Mouse (Mus musculus): Measurements from ENCODE around the gene Spata13. TPM values are rescaled to one million over a fixed set of nuclear protein-coding genes. Genes with fewer than 3 reads are reported as not detected.

Spata13 gene
- polyA plus RNA-seq, 1 experiment from 2014 or later, result 14.0 TPM

DNA sequence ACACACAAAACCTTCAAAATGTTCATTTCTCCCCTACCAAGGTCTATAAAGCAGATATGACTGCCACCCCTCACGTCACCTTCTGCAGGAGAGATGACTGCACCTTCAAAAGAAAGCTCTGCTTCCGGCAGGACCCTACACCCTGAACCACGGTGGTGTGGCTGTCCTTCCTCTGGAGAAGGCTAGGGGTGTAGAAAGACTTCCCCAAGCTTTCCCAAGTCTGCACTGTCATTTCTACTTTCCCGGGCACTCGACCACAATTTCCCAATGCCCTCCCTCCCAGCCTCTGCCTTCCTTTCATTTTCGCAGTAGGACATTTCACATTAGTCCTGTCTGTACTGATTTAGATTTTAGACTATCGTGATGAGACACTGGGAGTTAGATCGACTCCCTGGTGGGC is 149.4 kb downstream of the Spata13 start:
- Histone ChIP-seq H3K36me3 (replicated peaks; ENCODE audit: insufficient read depth, low read length) (peaks cover 5% of the 10 kb centered on the region; the same call in 1 of the 2 replicates), H3K4me1 (ENCODE audit: insufficient read depth) (peaks cover 4% of the 10 kb centered on the region; the same call in 1 of the 2 replicates), H3K4me3 (ENCODE audit: low read depth, low read length) (0 out of 2 replicates have a peak overlapping the region, but pooled peaks have one; percentile 3), H3K27ac (ENCODE audit: low read depth) (peak overlapping the region; percentile 11; the same call in 1 of the 2 replicates), H3K9ac (replicated peaks) (0 out of 2 replicates have a peak overlapping the region, but pooled peaks have one; percentile 34), H3K9me3 (ENCODE audit: low read length) (no peaks in the 10 kb centered on the region), H3K4me2 (ENCODE audit: low read depth, low read length) (peak overlapping the region; percentile 45), H3K27me3 (ENCODE audit: insufficient read depth, low read length) (no peaks in the 10 kb centered on the region)
- 35% methylated on average over 8 of the region's 8 CpGs for WGBS (ENCODE audit: insufficient replicate concordance)
- DNase-seq, result no peak
- ATAC-seq, result no peak
- no peak for TF ChIP-seq EP300 (IDR thresholded peaks at IDR 0.05; ENCODE audit: low read depth)
- TF ChIP-seq CTCF (IDR thresholded peaks at IDR 0.05; ENCODE audit: low read depth), result no peak

DNA sequence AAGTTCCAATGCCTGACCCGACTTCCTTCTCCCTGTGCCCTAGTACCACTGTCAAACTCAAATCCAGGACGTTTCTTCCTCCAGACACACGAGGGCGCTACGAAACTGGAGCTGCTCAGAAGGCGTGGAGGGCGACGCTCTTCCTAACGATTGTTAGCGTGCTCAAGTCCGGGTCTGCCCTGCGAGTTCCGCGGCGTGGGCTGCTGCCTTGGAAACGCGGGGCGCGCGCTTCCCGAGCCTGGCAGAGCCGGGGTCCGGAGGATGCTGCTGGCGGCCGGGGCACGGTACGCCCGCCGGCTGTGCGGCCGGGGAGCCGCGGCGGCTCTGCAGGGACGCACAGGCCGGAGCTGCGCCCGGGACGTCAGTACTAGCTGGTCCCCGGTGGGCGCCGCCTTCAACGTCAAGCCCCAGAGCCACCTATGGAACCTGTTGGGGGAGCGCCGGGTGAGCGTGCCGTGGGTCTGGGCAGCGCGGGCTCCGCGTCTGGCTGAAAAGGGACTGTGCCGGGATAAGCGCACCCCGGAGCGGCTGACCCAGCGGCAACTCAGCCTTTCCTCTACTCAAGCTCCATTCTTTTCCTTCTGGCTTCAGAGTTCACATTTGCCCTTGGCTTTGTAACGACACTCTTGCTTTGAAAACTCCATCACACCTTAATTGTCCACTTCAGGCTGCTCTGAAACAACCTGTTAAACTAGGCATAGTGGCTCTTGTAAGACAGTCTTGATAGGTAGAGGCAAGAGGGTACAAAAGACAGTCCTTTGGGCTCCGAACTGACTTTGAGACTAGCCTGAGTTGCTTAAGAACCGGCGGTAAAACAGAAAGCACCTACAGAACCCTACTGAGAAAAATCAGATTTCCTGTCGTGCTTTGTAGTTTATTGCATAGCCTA is 150.9 kb downstream of the Spata13 start, which contains the start of gene Mipep:
TSS of gene Mipep (plus strand) at position 147 of the 889 bp plus-strand sequence.
- Histone ChIP-seq H3K9ac (replicated peaks) (peak within 1 kb of the TSS; percentile 62), H3K9me3 (ENCODE audit: low read length) (no peaks in the 10 kb centered on the region), H3K36me3 (replicated peaks; ENCODE audit: insufficient read depth, low read length) (peaks cover 7% of the 10 kb centered on the region), H3K4me3 (ENCODE audit: low read depth, low read length) (peak within 1 kb of the TSS; percentile 91), H3K27me3 (ENCODE audit: insufficient read depth, low read length) (no peaks in the 10 kb centered on the region), H3K4me2 (ENCODE audit: low read depth, low read length) (peak within 1 kb of the TSS; percentile 82), H3K27ac (ENCODE audit: low read depth) (peak within 1 kb of the TSS; percentile 55), H3K4me1 (ENCODE audit: insufficient read depth) (peaks cover 4% of the 10 kb centered on the region; the same call in 1 of the 2 replicates)
- DNase-seq (peak; percentile 87), ATAC-seq (peak; percentile 89)
- TF ChIP-seq CTCF (IDR thresholded peaks at IDR 0.05; ENCODE audit: low read depth) (peak; percentile 94), EP300 (IDR thresholded peaks at IDR 0.05; ENCODE audit: low read depth) (no peak)
- WGBS (ENCODE audit: insufficient replicate concordance), result 1% methylated on average over 60 of the region's 61 CpGs

DNA sequence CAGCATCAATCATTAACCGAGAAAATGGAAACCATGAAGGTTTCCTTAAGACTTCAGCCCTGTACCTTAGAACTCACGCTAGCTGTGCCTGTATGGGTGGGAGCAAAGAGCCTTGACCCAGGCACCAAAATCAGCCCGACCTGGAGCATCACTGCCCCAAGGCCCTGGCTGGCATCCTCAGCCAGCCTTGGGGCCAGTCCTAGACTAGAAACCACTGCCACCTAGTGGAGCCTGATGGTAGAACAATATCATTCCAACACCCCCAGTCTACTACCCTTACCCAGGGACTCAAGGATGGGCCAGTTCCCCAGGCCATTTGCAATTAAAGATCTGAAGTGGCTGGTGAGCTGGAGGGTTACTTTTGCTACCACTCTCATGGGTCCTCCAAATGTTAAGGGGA is 156.3 kb downstream of the Spata13 start:
- peaks cover 3% of the 10 kb centered on the region; the same call in 1 of the 2 replicates for H3K4me1 ChIP-seq (ENCODE audit: insufficient read depth)
- H3K9me3 ChIP-seq (ENCODE audit: low read length), result no peaks in the 10 kb centered on the region
- no peak overlapping the region for H3K9ac ChIP-seq (replicated peaks)
- H3K27ac ChIP-seq (ENCODE audit: low read depth), result no peak overlapping the region
- H3K36me3 ChIP-seq (replicated peaks; ENCODE audit: insufficient read depth, low read length), result peaks cover 20% of the 10 kb centered on the region
- ATAC-seq (peak; percentile 45; the same call in 1 of the 2 replicates), DNase-seq (peak; percentile 61)
- H3K4me2 ChIP-seq (ENCODE audit: low read depth, low read length), result no peak overlapping the region
- H3K27me3 ChIP-seq (ENCODE audit: insufficient read depth, low read length), result no peaks in the 10 kb centered on the region
- no peak overlapping the region for H3K4me3 ChIP-seq (ENCODE audit: low read depth, low read length)
- TF ChIP-seq CTCF (IDR thresholded peaks at IDR 0.05; ENCODE audit: low read depth), result peak; percentile 74
- TF ChIP-seq EP300 (IDR thresholded peaks at IDR 0.05; ENCODE audit: low read depth), result no peak
- WGBS (ENCODE audit: insufficient replicate concordance), result 46% methylated on average over 3 of the region's 3 CpGs

DNA sequence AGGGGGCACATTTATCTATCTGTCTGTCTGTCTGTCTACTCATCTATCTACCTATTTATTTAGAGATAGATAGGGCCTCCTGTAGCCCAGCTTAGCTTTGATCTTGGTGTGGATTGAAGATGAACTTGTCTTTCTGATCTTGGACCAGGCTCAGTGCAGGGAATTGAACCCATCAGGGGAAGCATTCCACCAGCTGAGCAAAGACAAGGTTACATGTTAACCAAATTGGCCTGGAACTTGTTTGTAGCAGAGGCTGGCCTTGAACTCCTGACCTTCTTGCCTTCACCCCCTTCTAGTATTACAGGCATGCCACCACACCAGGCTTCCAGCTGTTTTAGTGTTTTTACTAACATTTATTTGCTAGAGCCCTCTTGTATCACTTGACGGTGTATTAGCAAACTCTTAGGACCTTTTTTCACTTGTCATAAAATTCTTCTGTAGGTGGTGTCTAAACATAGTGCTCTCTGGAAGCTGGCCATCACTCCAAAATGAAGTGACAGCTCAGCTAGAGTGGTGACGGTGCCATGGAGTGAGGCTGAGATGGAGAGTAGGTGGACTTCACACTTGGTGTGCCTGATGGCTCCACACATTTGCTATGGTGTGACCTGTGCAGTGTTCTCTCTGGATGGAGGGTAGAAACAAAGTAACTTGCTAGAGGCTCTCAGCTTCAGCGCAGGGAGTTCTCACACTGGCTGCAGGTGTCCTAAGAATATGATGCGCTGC is 163.0 kb downstream of the Spata13 start:
- ATAC-seq, result peak; percentile 68

DNA sequence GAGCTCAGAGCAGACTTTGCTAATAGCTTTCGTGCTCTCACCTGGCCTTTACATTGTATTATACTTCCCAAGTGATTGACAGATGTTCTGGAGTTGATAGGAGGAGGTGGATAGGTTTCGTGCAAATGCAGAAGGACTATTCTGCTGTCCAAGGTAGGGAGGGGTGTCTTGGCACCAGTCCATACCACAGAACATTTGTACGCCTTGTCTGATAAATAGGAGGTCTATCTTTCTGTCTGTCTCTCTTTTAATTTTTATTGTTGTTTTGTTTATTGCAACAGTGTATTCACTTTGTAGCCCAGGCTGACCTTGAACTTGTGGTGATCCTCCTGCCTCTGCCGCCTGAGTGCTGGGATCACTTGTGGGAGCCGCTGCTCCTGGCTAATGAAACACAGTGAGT is 163.8 kb downstream of the Spata13 start:
- H3K27ac ChIP-seq (ENCODE audit: low read depth), result no peak overlapping the region
- H3K9me3 ChIP-seq (ENCODE audit: low read length), result no peaks in the 10 kb centered on the region
- 69% methylated on average over 5 of the region's 5 CpGs for WGBS (ENCODE audit: insufficient replicate concordance)
- peaks cover 4% of the 10 kb centered on the region for H3K36me3 ChIP-seq (replicated peaks; ENCODE audit: insufficient read depth, low read length)
- no peak for DNase-seq
- 0 out of 2 replicates have a peak, but pooled peaks cover 5% of the 10 kb centered on the region for H3K4me1 ChIP-seq (ENCODE audit: insufficient read depth)
- H3K4me3 ChIP-seq (ENCODE audit: low read depth, low read length), result no peak overlapping the region
- TF ChIP-seq EP300 (IDR thresholded peaks at IDR 0.05; ENCODE audit: low read depth) (no peak), CTCF (IDR thresholded peaks at IDR 0.05; ENCODE audit: low read depth) (no peak)
- no peak overlapping the region for H3K4me2 ChIP-seq (ENCODE audit: low read depth, low read length)
- no peak overlapping the region for H3K9ac ChIP-seq (replicated peaks)
- ATAC-seq, result no peak
- H3K27me3 ChIP-seq (ENCODE audit: insufficient read depth, low read length), result no peaks in the 10 kb centered on the region

More for the DNA sequence above, 163.0 kb downstream of the Spata13 start:
- H3K27ac ChIP-seq (ENCODE audit: low read depth), result no peak overlapping the region
- no peak for TF ChIP-seq CTCF (IDR thresholded peaks at IDR 0.05; ENCODE audit: low read depth)
- no peak for TF ChIP-seq EP300 (IDR thresholded peaks at IDR 0.05; ENCODE audit: low read depth)
- H3K4me3 ChIP-seq (ENCODE audit: low read depth, low read length), result no peak overlapping the region
- H3K4me1 ChIP-seq (ENCODE audit: insufficient read depth), result 0 out of 2 replicates have a peak, but pooled peaks cover 5% of the 10 kb centered on the region
- H3K27me3 ChIP-seq (ENCODE audit: insufficient read depth, low read length), result no peaks in the 10 kb centered on the region
- no peak overlapping the region for H3K4me2 ChIP-seq (ENCODE audit: low read depth, low read length)
- 77% methylated on average over 4 of the region's 4 CpGs for WGBS (ENCODE audit: insufficient replicate concordance)
- DNase-seq, result no peak
- peaks cover 7% of the 10 kb centered on the region for H3K36me3 ChIP-seq (replicated peaks; ENCODE audit: insufficient read depth, low read length)
- no peak overlapping the region for H3K9ac ChIP-seq (replicated peaks)
- H3K9me3 ChIP-seq (ENCODE audit: low read length), result no peaks in the 10 kb centered on the region

DNA sequence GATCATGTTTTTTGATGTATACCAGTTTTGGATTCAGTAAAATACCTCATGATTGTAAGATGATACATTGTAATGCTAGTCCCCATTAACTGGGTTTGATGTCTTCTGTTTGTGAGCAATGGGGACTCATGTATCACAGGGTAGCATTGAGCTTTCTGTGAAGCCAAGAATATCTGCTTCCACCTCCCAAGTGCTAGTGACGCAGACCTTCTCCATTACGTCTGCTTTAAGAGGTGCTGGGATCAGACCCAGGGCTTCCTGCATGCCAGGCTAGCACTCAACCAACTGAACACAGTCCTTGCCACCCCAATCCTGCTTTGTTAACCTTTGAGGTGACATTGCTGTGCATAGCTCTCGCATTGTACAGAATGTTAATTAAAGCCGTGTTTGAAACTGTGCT is 164.9 kb downstream of the Spata13 start:
- no peaks in the 10 kb centered on the region for H3K9me3 ChIP-seq (ENCODE audit: low read length)
- H3K4me3 ChIP-seq (ENCODE audit: low read depth, low read length), result no peak overlapping the region
- ATAC-seq, result no peak
- H3K27ac ChIP-seq (ENCODE audit: low read depth), result no peak overlapping the region
- no peak overlapping the region for H3K9ac ChIP-seq (replicated peaks)
- H3K27me3 ChIP-seq (ENCODE audit: insufficient read depth, low read length), result no peaks in the 10 kb centered on the region
- TF ChIP-seq EP300 (IDR thresholded peaks at IDR 0.05; ENCODE audit: low read depth), result no peak
- no peak for TF ChIP-seq CTCF (IDR thresholded peaks at IDR 0.05; ENCODE audit: low read depth)
- no peak overlapping the region for H3K4me2 ChIP-seq (ENCODE audit: low read depth, low read length)
- 87% methylated on average over 4 of the region's 4 CpGs for WGBS (ENCODE audit: insufficient replicate concordance)
- no peak for DNase-seq
- H3K4me1 ChIP-seq (ENCODE audit: insufficient read depth), result 0 out of 2 replicates have a peak, but pooled peaks cover 5% of the 10 kb centered on the region
- H3K36me3 ChIP-seq (replicated peaks; ENCODE audit: insufficient read depth, low read length), result peaks cover 2% of the 10 kb centered on the region
